Mouse (Mus musculus) right cerebral cortex, postnatal 36 days (tissue): ENCODE measurements around the gene Oxtr.

Experiments used
- DNase-seq, 2 experiments: peaks; one replicate each; pipeline ENCODE4 v3.0.0; 2022; ENCODE audit warnings: low spot score in 2 of 2, mixed read lengths in 1 of 2

Gene Oxtr

DNA sequence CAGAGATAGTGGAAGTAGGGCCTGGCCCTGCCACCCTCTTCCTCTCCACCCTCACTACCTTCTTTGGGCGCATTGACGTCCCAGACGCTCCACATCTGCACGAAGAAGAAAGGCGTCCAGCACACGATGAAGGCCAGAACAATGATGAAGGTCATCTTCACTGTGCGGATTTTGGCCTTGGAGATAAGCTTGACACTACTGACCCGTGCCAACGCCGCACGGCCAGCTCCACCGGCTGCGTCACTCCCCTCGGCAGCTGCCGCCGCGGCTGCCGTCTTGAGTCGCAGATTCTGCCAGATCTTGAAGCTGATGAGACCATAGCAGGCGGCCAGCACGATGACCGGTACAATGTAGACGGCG, 942 bp downstream of the Oxtr start:
- no peak for DNase-seq

GRCm38 (mm10) chr6:112487993-112488392, 1.8 kb downstream of the Oxtr start:
- no peak for DNase-seq

DNA sequence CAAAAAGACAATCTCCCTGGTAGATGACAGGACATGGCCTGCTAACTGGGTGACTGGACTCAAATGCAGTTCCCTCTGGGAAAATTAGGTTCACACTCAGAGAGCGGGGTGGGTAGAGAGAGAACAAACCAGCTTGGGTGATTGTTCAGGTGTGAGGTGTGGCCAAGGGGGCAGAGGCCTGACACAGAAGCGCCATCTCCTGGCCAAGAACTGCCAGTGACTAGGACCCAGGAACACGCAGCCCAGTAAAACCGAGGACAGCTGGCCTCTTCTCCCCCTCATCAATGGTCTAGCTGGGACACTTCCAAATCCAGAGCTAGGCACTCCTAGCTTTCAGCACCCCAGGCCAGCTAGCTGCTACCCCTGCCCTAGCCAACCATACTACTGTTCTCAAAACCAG, 5.4 kb downstream of the Oxtr start:
- no peak for DNase-seq

DNA sequence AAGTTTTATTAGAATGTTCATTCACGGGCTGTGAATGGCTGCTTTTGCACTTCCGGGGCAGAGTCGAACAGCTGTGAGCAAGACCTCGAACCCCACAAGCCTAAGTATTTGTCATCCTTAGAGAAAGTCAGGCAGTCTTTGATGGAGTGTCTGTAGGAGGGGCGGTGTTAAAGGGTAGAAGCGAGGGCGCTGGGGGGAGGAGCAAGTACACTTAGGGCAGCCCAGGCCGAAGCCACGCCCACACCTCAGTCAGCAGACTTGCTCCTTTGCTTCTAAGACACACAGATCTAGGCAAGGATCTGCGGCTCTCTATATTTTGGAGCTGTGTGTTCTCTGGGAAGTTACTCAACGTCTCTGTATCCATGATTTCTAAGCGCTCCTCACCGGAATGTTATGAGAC, 9.9 kb downstream of the Oxtr start:
- no peak for DNase-seq

- no peak for DNase-seq
Observed at GRCm38 (mm10) chr6:112471644-112472043, 18.1 kb downstream of the Oxtr start.

DNA sequence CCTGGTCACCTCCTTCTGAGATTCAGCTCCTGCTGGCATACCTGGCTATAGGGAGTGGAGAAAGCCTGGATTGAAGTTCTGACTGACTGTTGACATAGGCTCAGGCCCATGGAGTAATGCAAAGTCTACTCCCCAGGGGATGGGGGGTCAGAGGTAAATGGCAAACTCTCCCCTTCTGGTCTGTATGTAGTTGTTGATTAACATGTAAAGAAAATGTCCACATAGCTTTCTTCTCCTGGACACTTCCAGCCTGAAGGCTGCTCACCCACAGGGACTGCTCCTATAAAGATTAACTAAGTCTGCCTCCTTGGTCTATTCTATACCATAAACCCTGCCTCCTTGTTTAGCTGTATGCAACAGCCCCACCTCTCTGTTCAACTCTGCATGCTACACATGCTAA, 23.7 kb downstream of the Oxtr start:
- DNase-seq: no peak

DNA sequence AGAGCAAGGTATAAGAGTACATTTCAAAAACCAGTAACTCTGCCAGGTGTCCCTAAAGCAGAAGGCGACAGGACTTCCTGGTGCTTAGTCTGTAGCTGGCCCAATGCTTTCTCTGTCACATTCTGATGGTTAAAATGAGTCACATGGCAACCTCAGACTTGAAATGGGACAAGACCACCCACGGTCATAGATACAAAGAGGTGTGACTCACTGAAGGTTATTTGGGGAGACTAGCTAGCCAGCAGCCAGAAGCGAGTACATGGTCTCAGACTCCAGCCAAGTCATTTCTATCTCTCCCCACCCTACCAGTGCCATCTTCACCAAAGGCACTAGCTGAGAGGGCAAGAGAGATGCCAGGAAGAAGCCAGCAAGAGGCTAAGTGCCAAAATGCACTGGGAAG, 24.3 kb downstream of the Oxtr start:
- DNase-seq: no peak

DNA sequence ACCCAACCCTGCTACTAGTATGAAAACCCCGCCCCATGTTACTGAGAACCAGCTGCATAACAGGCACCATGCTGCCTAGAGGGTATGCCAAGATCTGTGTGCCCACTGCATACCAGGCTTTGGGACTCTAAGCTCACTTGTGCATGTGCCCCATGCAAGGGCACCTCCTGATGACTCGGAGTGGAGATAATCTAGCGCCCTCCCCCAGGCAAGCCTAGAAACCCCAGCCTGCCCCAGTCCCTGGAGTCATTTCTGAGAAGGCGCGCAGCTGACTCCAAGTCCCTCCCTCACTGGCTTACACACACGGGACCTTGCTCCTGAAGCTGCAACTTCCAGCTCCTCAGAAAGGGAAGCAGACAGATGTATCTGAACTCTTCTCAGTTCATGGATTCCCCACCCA, 26.4 kb downstream of the Oxtr start:
- DNase-seq: no peak

GRCm38 (mm10) chr6:112461459-112461858, 28.3 kb downstream of the Oxtr start:
- DNase-seq: no peak

GRCm38 (mm10) chr6:112459341-112459749, 30.4 kb downstream of the Oxtr start, which contains the start of gene Cav3:
TSS of gene Cav3 (plus strand) at chr6:112459505.
- DNase-seq: no peak

DNA sequence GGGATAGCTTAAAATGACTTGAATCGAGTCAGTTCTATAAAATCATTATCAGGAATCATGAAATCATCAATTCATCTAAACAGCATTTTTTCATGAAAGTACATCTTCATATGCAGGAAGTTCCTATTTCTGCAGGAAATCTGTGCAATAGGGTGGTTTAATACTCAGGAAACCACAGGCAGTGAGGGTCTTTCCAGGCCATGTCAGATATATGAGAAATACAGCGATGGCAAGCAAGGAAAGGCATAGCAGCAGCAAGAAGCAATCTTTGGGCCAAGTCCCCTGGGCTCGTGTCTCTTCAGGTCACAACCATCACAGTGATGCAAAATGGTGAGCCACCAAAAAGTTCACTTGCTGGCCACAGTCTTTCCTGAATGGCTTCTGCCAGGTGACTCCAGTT, 44.1 kb downstream of the Oxtr start:
- no peak for DNase-seq

GRCm38 (mm10) chr6:112426018-112426732, 63.6 kb downstream of the Oxtr start:
- no peak for DNase-seq

GRCm38 (mm10) chr6:112423746-112424501, 65.8 kb downstream of the Oxtr start:
- DNase-seq: peak; percentile 22 to 32
